ENCODE assay signal across 21 mouse cellular contexts in the genomic region with DNA sequence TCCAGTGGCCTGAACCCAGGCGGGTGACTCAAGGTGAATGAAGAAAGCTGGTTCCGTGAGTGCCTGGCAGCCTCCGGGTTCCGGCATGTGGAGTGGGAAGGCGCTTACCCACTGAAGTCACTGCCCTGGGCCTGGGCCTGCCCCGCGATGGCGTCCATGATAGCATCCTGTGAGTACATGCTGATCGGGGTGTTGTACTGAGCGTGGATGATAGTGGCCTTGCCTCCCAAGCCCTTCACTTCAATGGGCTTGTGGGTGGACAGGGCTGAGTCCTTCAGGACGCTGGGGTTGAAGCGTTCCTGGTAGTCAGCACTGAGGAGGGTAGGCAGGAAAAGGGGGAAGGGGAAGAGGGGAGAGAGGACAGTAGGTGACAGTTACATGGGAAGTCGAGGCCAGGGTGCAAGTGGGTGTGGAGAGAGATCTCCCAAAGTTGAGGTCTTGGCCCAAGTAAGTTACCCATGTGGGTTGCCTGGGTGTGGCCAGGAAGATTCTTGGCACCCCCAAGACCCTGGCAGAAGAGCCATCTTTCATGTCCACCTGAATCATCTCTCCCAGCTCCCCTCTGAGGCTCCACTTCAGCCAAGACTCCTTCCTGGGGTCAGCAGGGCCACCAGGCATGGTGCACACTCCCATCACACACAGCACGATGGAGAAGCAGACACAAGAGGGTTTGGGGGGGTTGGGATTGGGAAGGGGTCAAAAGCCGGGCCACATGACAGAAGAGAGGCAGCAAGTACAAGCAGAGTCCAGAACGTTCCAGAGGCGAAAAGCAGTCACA. TPM values are rescaled to one million over a fixed set of nuclear protein-coding genes. Genes with fewer than 3 reads are reported as not detected.
"Had no signal": no experiment of that assay in that cellular context is flagged by ENCODE, and none has a peak within 500 bp of the region (broad histone marks: within the 10 kb centered on the region; RNA-seq: fewer than 3 reads in every experiment).

No protein-coding gene starts in this region.

- H3K27ac ChIP-seq: kidney, embryonic 15.5 days; left cerebral cortex, adult 2 months; limb, embryonic 12.5 days; liver, embryonic 13.5 days; lung, embryonic 15.5 days; macrophage; stomach, embryonic 15.5 days had no signal

- H3K9me3 ChIP-seq: kidney, embryonic 15.5 days; limb, embryonic 12.5 days; liver, embryonic 13.5 days; lung, embryonic 15.5 days; megakaryocyte, embryonic 14.5 days; stomach, embryonic 15.5 days had no signal

- H3K4me2 ChIP-seq: kidney, embryonic 15.5 days; limb, embryonic 12.5 days; liver, embryonic 13.5 days; lung, embryonic 15.5 days; midbrain, embryonic 11.5 days; stomach, embryonic 15.5 days had no signal

- H3K4me3 ChIP-seq: kidney, embryonic 15.5 days; left cerebral cortex, adult 2 months; limb, embryonic 12.5 days; liver, embryonic 13.5 days; lung, embryonic 15.5 days; megakaryocyte, embryonic 14.5 days; stomach, embryonic 15.5 days had no signal

- H3K9ac ChIP-seq: kidney, embryonic 15.5 days; limb, embryonic 12.5 days; liver, embryonic 13.5 days; liver, postnatal 0 days; lung, embryonic 15.5 days; stomach, embryonic 15.5 days had no signal

- H3K27me3 ChIP-seq: lung, embryonic 15.5 days; stomach, embryonic 15.5 days had no signal

- H3K36me3 ChIP-seq: kidney, embryonic 15.5 days; limb, embryonic 12.5 days; liver, embryonic 13.5 days; lung, embryonic 15.5 days; stomach, embryonic 15.5 days had no signal

- ATAC-seq: liver, postnatal 0 days; midbrain, embryonic 16.5 days had no signal

- DNase-seq: kidney, postnatal 14 days; liver; liver, embryonic 13.5 days; liver, postnatal 0 days; lung, postnatal 14 days; right cerebral cortex, postnatal 14 days; thymus, postnatal 4 days had no signal

- H3K4me1 ChIP-seq: liver, embryonic 13.5 days; stomach, embryonic 15.5 days had no signal

RNA-seq across cellular contexts. Expression of a gene that starts 16.7 kb away (rescaled TPM):
- polyA plus RNA-seq: macrophage had no signal

RNA-seq across cellular contexts. Expression of a gene that starts 28.1 kb away (rescaled TPM):
- total RNA-seq: layer of hippocampus, postnatal 25 days; left cerebral cortex, adult 2 months; left cerebral cortex, postnatal 25 days had no signal
- polyA plus RNA-seq: liver, embryonic 13.5 days; liver, postnatal 0 days; macrophage; midbrain, embryonic 11.5 days; midbrain, embryonic 16.5 days; neural tube, embryonic 14.5 days; spleen, adult 2 months; stomach, embryonic 15.5 days had no signal

RNA-seq across cellular contexts. Expression of a gene that starts 49.2 kb away (rescaled TPM):
- total RNA-seq: layer of hippocampus, postnatal 25 days; left cerebral cortex, adult 2 months; left cerebral cortex, postnatal 25 days had no signal
- polyA plus RNA-seq: kidney, embryonic 15.5 days; large intestine, adult 2 months; limb, embryonic 12.5 days; liver, embryonic 13.5 days; liver, postnatal 0 days; lung, embryonic 15.5 days; macrophage; midbrain, embryonic 11.5 days; midbrain, embryonic 16.5 days; neural tube, embryonic 14.5 days; spleen, adult 2 months; stomach, embryonic 15.5 days had no signal
